Mouse (Mus musculus): ENCODE measurements around the gene Timm44. TPM values are rescaled to one million over a fixed set of nuclear protein-coding genes. Genes with fewer than 3 reads are reported as not detected.

Gene Timm44
- polyA plus RNA-seq, 1 experiment from 2014 or later = 76.9 TPM

DNA sequence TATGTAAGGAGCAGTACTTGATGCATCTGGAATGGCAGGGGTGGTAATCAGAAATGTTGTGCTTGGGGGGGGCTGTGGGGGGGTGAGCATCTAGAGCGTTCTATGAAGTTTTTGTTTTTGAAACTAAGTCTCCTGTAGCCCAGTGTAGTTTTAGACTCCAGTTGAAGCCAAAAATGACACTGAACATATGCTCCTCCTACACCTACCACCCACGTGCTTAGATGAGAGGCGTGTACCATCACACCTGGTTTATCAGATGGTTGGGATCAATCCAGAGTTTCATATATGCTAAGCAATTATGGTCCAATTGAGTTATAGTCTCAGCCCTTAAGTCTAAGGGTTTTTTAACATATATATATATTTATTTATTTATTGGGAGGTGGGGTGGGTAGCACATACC is 56.1 kb downstream of the Timm44 start:
- Histone ChIP-seq H3K9ac (ENCODE audit: low read depth, low read length) (no peak overlapping the region), H3K27me3 (ENCODE audit: control insufficient read depth, insufficient read depth, low read length) (peaks cover 46% of the 10 kb centered on the region), H3K4me1 (ENCODE audit: control insufficient read depth, insufficient read depth, low read length) (peaks cover 5% of the 10 kb centered on the region; the same call in 1 of the 2 replicates), H3K36me3 (ENCODE audit: control insufficient read depth, insufficient read depth, low read length) (no peaks in the 10 kb centered on the region), H3K9me3 (replicated peaks; ENCODE audit: control insufficient read depth, low read length) (no peaks in the 10 kb centered on the region), H3K4me2 (no peak overlapping the region), H3K27ac (ENCODE audit: low read depth, low read length) (no peak overlapping the region), H3K4me3 (ENCODE audit: low read depth, low read length) (no peak overlapping the region)
- WGBS (ENCODE audit: insufficient replicate concordance) = 82% methylated on average over 3 of the region's 3 CpGs
- no peak for ATAC-seq (replicated peaks; ENCODE audit: insufficient number of reproducible peaks, low FRiP score, low TSS enrichment)

- no peak within 1 kb of the TSS for H3K27ac ChIP-seq (ENCODE audit: low read depth, low read length)
- ATAC-seq (replicated peaks; ENCODE audit: insufficient number of reproducible peaks, low FRiP score, low TSS enrichment) = no peak
- peak within 1 kb of the TSS; percentile 62 for H3K9ac ChIP-seq (ENCODE audit: low read depth, low read length)
- H3K27me3 ChIP-seq (ENCODE audit: control insufficient read depth, insufficient read depth, low read length) = peaks cover 65% of the 10 kb centered on the region
- peak within 1 kb of the TSS; percentile 53 for H3K4me3 ChIP-seq (ENCODE audit: low read depth, low read length)
- no peaks in the 10 kb centered on the region for H3K36me3 ChIP-seq (ENCODE audit: control insufficient read depth, insufficient read depth, low read length)
- H3K9me3 ChIP-seq (replicated peaks; ENCODE audit: control insufficient read depth, low read length) = no peaks in the 10 kb centered on the region
- H3K4me2 ChIP-seq = peak within 1 kb of the TSS; percentile 94
- WGBS (ENCODE audit: insufficient replicate concordance) = 4% methylated on average over 44 of the region's 44 CpGs
- H3K4me1 ChIP-seq (ENCODE audit: control insufficient read depth, insufficient read depth, low read length) = peaks cover 9% of the 10 kb centered on the region; the same call in 1 of the 2 replicates
These were observed 58.7 kb downstream of the Timm44 start, which contains the start of gene Prr36 for GRCm38 (mm10) chr8:4216791-4217621. Gene Prr36, minus strand, starts transcription at chr8:4217459.

DNA sequence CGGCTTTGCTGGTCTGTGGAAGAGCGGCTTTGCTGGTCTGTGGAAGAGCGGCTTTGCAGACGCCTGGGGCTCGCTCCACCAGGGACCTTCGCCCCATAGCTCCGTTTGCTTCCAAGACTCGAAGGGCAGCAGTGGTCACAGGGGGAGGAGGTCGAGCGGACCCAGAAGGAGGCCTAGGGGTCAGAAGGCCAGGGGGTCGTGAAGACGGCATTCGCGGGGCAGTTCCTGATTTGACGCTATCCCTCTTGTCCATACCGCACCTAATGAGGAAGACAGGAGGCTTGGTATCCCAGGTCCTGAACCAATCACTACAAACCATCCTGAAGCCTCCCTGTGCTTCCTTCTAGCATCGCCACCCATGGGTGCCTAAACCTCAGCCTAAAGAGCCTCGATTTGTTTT is 59.4 kb downstream of the Timm44 start:
- WGBS (ENCODE audit: insufficient replicate concordance) = 6% methylated on average over 18 of the region's 18 CpGs
- Histone ChIP-seq H3K4me1 (ENCODE audit: control insufficient read depth, insufficient read depth, low read length) (peaks cover 9% of the 10 kb centered on the region; the same call in 1 of the 2 replicates), H3K36me3 (ENCODE audit: control insufficient read depth, insufficient read depth, low read length) (no peaks in the 10 kb centered on the region), H3K27ac (ENCODE audit: low read depth, low read length) (no peak overlapping the region), H3K4me2 (peak overlapping the region; percentile 94), H3K4me3 (ENCODE audit: low read depth, low read length) (peak overlapping the region; percentile 53), H3K27me3 (ENCODE audit: control insufficient read depth, insufficient read depth, low read length) (peaks cover 65% of the 10 kb centered on the region), H3K9ac (ENCODE audit: low read depth, low read length) (0 out of 2 replicates have a peak overlapping the region, but pooled peaks have one; percentile 62), H3K9me3 (replicated peaks; ENCODE audit: control insufficient read depth, low read length) (no peaks in the 10 kb centered on the region)
- no peak for ATAC-seq (replicated peaks; ENCODE audit: insufficient number of reproducible peaks, low FRiP score, low TSS enrichment)

- H3K4me2 ChIP-seq = peak overlapping the region; percentile 78
- peak overlapping the region; percentile 38 for H3K4me3 ChIP-seq (ENCODE audit: low read depth, low read length)
- no peaks in the 10 kb centered on the region for H3K36me3 ChIP-seq (ENCODE audit: control insufficient read depth, insufficient read depth, low read length)
- WGBS (ENCODE audit: insufficient replicate concordance) = 5% methylated on average over 33 of the region's 33 CpGs
- ATAC-seq (replicated peaks; ENCODE audit: insufficient number of reproducible peaks, low FRiP score, low TSS enrichment) = peak; percentile 49; the same call in 1 of the 2 replicates
- H3K27ac ChIP-seq (ENCODE audit: low read depth, low read length) = no peak overlapping the region
- 0 out of 2 replicates have a peak overlapping the region, but pooled peaks have one; percentile 28 for H3K9ac ChIP-seq (ENCODE audit: low read depth, low read length)
- H3K27me3 ChIP-seq (ENCODE audit: control insufficient read depth, insufficient read depth, low read length) = peaks cover 66% of the 10 kb centered on the region
- H3K4me1 ChIP-seq (ENCODE audit: control insufficient read depth, insufficient read depth, low read length) = peaks cover 9% of the 10 kb centered on the region; the same call in 1 of the 2 replicates
- no peaks in the 10 kb centered on the region for H3K9me3 ChIP-seq (replicated peaks; ENCODE audit: control insufficient read depth, low read length)
These were observed 61.4 kb downstream of the Timm44 start for GRCm38 (mm10) chr8:4214006-4214980.

- Histone ChIP-seq H3K27ac (ENCODE audit: low read depth, low read length) (no peak overlapping the region), H3K4me3 (ENCODE audit: low read depth, low read length) (peak overlapping the region; percentile 38), H3K36me3 (ENCODE audit: control insufficient read depth, insufficient read depth, low read length) (no peaks in the 10 kb centered on the region), H3K27me3 (ENCODE audit: control insufficient read depth, insufficient read depth, low read length) (peaks cover 64% of the 10 kb centered on the region), H3K9me3 (replicated peaks; ENCODE audit: control insufficient read depth, low read length) (no peaks in the 10 kb centered on the region), H3K4me1 (ENCODE audit: control insufficient read depth, insufficient read depth, low read length) (peaks cover 9% of the 10 kb centered on the region; the same call in 1 of the 2 replicates), H3K4me2 (peak overlapping the region; percentile 78), H3K9ac (ENCODE audit: low read depth, low read length) (peak overlapping the region; percentile 28; the same call in 1 of the 2 replicates)
- 4% methylated on average over 18 of the region's 18 CpGs for WGBS (ENCODE audit: insufficient replicate concordance)
- ATAC-seq (replicated peaks; ENCODE audit: insufficient number of reproducible peaks, low FRiP score, low TSS enrichment) = peak; percentile 55
These were observed 62.3 kb downstream of the Timm44 start for GRCm38 (mm10) chr8:4213210-4214005.

DNA sequence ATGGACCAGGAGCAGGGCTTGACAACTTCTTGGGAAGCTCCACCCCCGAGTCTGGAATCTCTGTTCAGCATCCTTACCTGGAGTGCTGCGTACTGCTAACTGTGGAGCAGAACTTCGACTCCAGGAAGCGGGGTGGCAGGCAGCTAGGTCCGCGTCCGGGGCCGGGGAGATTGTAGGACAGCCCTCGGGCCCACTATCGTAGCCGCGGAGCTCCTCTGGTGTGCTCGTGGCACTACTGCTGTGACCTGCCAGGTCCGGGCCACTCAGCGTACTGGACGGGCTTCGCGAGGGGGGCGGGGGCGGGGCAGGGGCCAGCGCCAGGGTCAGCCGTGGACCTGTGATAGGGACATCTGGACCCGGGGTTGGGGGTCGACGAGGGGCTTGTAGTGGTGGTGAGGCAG is 62.9 kb downstream of the Timm44 start:
- 0 out of 2 replicates have a peak, but pooled peaks have one; percentile 11 for ATAC-seq (replicated peaks; ENCODE audit: insufficient number of reproducible peaks, low FRiP score, low TSS enrichment)
- peak overlapping the region; percentile 38 for H3K4me3 ChIP-seq (ENCODE audit: low read depth, low read length)
- H3K36me3 ChIP-seq (ENCODE audit: control insufficient read depth, insufficient read depth, low read length) = no peaks in the 10 kb centered on the region
- peak overlapping the region; percentile 78 for H3K4me2 ChIP-seq
- peaks cover 62% of the 10 kb centered on the region for H3K27me3 ChIP-seq (ENCODE audit: control insufficient read depth, insufficient read depth, low read length)
- H3K27ac ChIP-seq (ENCODE audit: low read depth, low read length) = no peak overlapping the region
- whole genome bisulfite sequencing (ENCODE audit: insufficient replicate concordance) = 2% methylated on average over 24 of the region's 25 CpGs
- H3K9me3 ChIP-seq (replicated peaks; ENCODE audit: control insufficient read depth, low read length) = no peaks in the 10 kb centered on the region
- peak overlapping the region; percentile 10; the same call in 1 of the 2 replicates for H3K9ac ChIP-seq (ENCODE audit: low read depth, low read length)
- peaks cover 9% of the 10 kb centered on the region; the same call in 1 of the 2 replicates for H3K4me1 ChIP-seq (ENCODE audit: control insufficient read depth, insufficient read depth, low read length)

GRCm38 (mm10) chr8:4211097-4211496 is 64.6 kb downstream of the Timm44 start:
- 83% methylated on average over 6 of the region's 6 CpGs for WGBS (ENCODE audit: insufficient replicate concordance)
- Histone ChIP-seq H3K27ac (ENCODE audit: low read depth, low read length) (no peak overlapping the region), H3K9me3 (replicated peaks; ENCODE audit: control insufficient read depth, low read length) (no peaks in the 10 kb centered on the region), H3K36me3 (ENCODE audit: control insufficient read depth, insufficient read depth, low read length) (no peaks in the 10 kb centered on the region), H3K4me3 (ENCODE audit: low read depth, low read length) (no peak overlapping the region), H3K4me2 (no peak overlapping the region), H3K27me3 (ENCODE audit: control insufficient read depth, insufficient read depth, low read length) (peaks cover 57% of the 10 kb centered on the region), H3K4me1 (ENCODE audit: control insufficient read depth, insufficient read depth, low read length) (peaks cover 9% of the 10 kb centered on the region; the same call in 1 of the 2 replicates), H3K9ac (ENCODE audit: low read depth, low read length) (no peak overlapping the region)
- no peak for ATAC-seq (replicated peaks; ENCODE audit: insufficient number of reproducible peaks, low FRiP score, low TSS enrichment)
